Mouse (Mus musculus) heart, postnatal 0 days (tissue): Measurements from ENCODE around the gene Tmem266. TPM values are rescaled to one million over a fixed set of nuclear protein-coding genes. Genes with fewer than 3 reads are reported as not detected.
A peak's percentile ranks its signal among the peaks of the same experiment; 100 is the strongest.

Experiments used
- ATAC-seq: fragments of 200-750 bp; cut with Nextera tagmentation; 2 replicates; pipeline ENCODE4 v1.8.0; 2017; ENCODE audit warnings: low read depth, moderate number of reproducible peaks, moderate library complexity; ENCODE audit not compliant: insufficient read depth
- DNase-seq: peaks from one replicate; pipeline ENCODE4 v3.0.0-alpha.2; 2016; ENCODE audit warnings: low spot score
- H3K27ac ChIP-seq: fragments of 300-500 bp; sonication (generic); 2 replicates; pipeline ENCODE4 v1.5.1; 2014; ENCODE audit warnings: low read depth, mild to moderate bottlenecking
- H3K27me3 ChIP-seq: fragments of 300-500 bp; sonication (generic); 2 replicates; pipeline ENCODE4 v1.6.1; 2014; ENCODE audit warnings: low read length, mixed read lengths; ENCODE audit not compliant: control insufficient read depth, insufficient read depth
- H3K36me3 ChIP-seq: fragments of 300-500 bp; sonication (generic); replicated peaks from 2 replicates; pipeline ENCODE4 v1.6.1; 2014; ENCODE audit warnings: low read length, mixed read lengths; ENCODE audit not compliant: control insufficient read depth, insufficient read depth
- H3K4me1 ChIP-seq: fragments of 300-500 bp; sonication (generic); 2 replicates; pipeline ENCODE4 v1.6.1; 2014; ENCODE audit warnings: antibody characterized with exemption; ENCODE audit not compliant: control insufficient read depth, insufficient read depth
- H3K4me2 ChIP-seq: fragments of 300-500 bp; sonication (generic); 2 replicates; pipeline ENCODE4 v1.6.1; 2014; ENCODE audit warnings: low read depth, mild to moderate bottlenecking, low read length, moderate library complexity
- H3K4me3 ChIP-seq: fragments of 300-500 bp; sonication (generic); 2 replicates; pipeline ENCODE4 v1.5.1; 2014; ENCODE audit warnings: low read depth, low read length
- H3K9ac ChIP-seq: fragments of 300-500 bp; sonication (generic); replicated peaks from 2 replicates; pipeline ENCODE4 v1.6.1; 2014; ENCODE audit warnings: low read depth, low read length, mixed read lengths
- H3K9me3 ChIP-seq: fragments of 300-500 bp; sonication (generic); replicated peaks from 2 replicates; pipeline ENCODE4 v1.6.1; 2016; ENCODE audit warnings: low read length; ENCODE audit not compliant: control insufficient read depth
- CTCF ChIP-seq: IDR thresholded peaks from 2 replicates; pipeline ENCODE4 v1.5.1; 2016; ENCODE audit warnings: antibody characterized with exemption, control low read depth, low read depth
- EP300 ChIP-seq: IDR thresholded peaks from 2 replicates; pipeline ENCODE4 v1.6.1; 2016; ENCODE audit warnings: antibody characterized with exemption, low read depth
- WGBS: fragments of 180-500 bp; shearing (Covaris S2); extraction: QIAGEN DNeasy Blood & Tissue Kit; methylation state at CpG from one replicate; pipeline ENCODE4 v1.1.7; 2014; 5-methylcytosine and 5-hydroxymethylcytosine counted together
- polyA plus RNA-seq: library from polyadenylated mRNA; unstranded; fragments of >200 nt; fragmentation: Nextera tagmentation; extraction: Ambion mirVana; gene quantifications from 2 replicates; pipeline ENCODE4 v1.2.1, GENCODE M21; 2015
- total RNA-seq: library from RNA; depleted of rRNA; stranded (reverse); fragments of >200 nt; gene quantifications from 2 replicates; pipeline ENCODE4 v1.2.3, GENCODE M21; 2014; ENCODE audit warnings: low replicate concordance

Tmem266 gene
- total and polyA plus RNA-seq, 2 experiments from 2014 or later = 0.11 to 2.1 TPM

DNA sequence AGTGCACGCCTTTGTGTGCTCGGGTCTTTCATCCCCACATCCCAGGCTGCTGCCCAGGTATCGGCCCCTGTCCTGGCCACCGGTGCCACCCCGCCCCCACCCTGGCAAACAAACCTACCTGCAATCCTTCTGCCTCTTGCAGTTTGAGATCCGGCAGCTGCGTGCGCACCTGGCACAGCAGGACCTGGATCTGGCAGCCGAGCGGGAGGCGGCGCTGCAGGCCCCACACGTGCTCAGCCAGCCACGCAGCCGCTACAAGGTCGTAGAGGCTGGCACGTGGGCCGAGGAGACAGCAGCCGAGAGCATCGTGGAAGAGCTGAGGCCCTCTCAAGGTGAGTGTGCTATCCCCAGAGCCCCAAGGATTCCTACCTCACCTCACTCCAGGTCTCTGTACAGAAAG, 103.4 kb downstream of the Tmem266 start:
- no peak for TF ChIP-seq CTCF
- TF ChIP-seq EP300 = no peak
- Histone ChIP-seq H3K4me3 (no peak overlapping the region), H3K27ac (no peak overlapping the region), H3K4me1 (no peaks in the 10 kb centered on the region), H3K9ac (no peak overlapping the region), H3K27me3 (peaks cover 12% of the 10 kb centered on the region; the same call in 1 of the 2 replicates), H3K9me3 (no peaks in the 10 kb centered on the region), H3K36me3 (no peaks in the 10 kb centered on the region), H3K4me2 (no peak overlapping the region; the same call in 1 of the 2 replicates)
- 14% methylated on average over 20 of the region's 20 CpGs for WGBS
- peak; percentile 17 for DNase-seq
- ATAC-seq = no peak

DNA sequence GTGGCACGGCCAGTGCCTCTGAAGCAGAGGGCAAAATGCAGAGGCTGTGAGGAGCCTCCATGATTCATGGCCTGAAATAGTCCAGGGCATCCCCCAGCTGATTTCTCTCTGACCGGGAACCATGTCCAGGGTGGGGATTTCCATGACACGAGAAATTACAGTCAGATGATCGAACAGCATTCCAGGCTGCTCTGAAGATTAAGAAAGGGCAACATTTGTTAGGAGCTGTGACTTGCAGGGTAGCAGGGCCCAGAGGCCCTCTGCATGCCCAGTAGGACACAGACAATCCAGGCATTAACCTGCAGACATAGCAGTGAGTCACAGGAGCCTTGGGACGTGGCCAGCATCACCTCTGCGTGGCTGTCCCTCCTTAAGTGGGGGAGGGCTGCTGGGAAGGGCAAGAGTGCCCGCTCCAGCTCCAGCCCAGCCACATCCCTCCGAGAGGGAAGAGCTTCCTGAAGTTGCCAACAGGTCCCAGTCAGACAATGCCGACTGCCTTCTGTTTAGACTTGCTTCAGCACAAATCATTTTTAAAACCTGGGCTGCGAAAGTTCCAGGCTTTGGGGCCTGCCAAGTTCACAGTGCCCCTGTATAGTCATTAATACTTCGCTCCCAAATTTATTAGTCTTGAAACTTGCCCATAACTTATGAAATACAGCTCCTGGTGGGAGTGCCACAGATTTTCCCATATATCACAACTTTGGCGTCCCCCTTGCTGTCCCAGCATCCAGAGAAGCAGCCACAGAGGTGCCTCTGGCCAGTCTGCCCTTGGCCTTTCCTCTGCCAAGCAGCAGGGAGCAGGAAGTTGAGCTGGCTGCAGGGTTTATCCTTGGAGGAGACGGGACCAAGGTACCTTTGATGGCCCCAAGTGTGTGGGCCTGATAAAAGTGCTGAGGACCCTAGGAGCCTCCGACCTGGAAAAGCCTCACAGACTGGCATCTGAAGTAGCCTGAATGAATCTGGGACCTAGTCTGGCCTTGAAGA, 105.9 kb downstream of the Tmem266 start:
- Histone ChIP-seq H3K27ac (no peak overlapping the region), H3K27me3 (peaks cover 12% of the 10 kb centered on the region; the same call in 1 of the 2 replicates), H3K4me3 (no peak overlapping the region), H3K4me1 (no peaks in the 10 kb centered on the region), H3K4me2 (no peak overlapping the region), H3K9ac (no peak overlapping the region), H3K9me3 (no peaks in the 10 kb centered on the region), H3K36me3 (no peaks in the 10 kb centered on the region)
- DNase-seq = no peak
- TF ChIP-seq EP300 (no peak), CTCF (no peak)
- 55% methylated on average over 14 of the region's 14 CpGs for WGBS
- no peak for ATAC-seq

DNA sequence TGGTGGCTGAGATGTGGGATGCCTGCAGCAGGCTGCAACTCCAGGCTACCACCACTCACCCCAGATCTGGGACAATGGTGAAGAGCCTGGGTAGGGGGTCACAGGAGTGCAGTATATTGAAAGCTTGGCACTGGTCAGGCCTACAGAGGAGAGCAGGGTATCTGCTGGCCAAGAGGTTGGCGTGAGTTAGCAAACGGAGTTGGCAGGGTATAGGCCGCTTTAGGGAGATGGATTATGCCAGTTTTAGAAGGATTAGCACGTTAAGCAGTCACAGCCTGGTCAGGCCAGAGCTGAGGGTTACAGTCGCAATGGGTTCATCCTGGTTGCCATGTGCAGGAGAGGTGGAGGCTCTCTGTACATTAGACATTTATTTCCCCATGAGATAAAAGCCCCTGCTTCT, 107.2 kb downstream of the Tmem266 start:
- no peak for DNase-seq
- Histone ChIP-seq H3K36me3 (no peaks in the 10 kb centered on the region), H3K4me2 (no peak overlapping the region), H3K9ac (no peak overlapping the region), H3K27me3 (peaks cover 12% of the 10 kb centered on the region; the same call in 1 of the 2 replicates), H3K4me3 (no peak overlapping the region), H3K9me3 (no peaks in the 10 kb centered on the region), H3K4me1 (no peaks in the 10 kb centered on the region), H3K27ac (no peak overlapping the region)
- WGBS = 79% methylated on average over 5 of the region's 5 CpGs
- ATAC-seq = no peak
- TF ChIP-seq CTCF = no peak

DNA sequence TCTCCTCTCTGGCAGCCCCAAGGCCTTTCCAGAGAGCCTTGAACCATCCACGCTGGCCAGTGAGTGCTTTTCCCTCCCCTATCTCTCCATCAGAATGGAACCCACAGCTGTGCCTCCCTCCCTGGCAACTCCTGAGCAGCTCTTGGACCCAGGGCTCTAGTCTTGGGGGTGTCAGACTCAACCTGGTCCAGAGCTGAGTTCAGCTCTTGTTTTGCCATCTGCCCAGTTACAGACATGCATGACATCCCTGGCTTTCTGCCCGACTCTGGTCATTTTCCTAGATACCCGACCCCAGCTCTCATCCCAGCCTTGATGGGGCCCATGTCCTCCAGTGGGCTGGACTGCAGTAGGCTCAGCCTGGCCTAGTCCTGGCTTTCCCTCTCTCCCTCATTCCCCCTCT, 111.7 kb downstream of the Tmem266 start:
- no peak overlapping the region for H3K4me3 ChIP-seq

DNA sequence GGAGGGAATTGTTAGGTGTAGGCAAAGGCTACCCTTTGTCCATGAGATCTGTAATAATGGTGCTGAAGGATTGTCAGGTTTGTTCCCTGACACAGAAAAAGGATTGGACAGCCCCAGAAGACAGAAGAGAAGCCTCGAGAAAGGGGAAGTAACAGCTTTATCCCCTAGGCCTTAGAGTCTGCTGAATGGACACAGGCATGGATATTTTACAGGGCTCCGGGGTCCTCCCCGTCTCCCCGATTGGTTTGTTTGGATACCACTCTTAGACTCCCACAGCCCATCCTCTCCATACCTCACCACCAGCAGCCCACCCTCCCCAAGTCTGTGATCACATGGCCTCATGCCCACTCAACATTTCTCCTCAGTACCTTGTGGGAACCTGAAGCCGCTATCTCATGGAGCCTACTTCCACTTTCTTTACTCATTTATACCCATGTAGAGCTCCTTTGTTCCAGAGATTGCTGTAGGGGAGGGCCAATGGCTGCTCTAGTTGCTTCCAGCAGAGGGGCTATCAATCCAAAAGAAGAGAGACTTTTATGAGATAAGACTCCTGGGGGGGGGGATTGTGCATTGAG, 112.6 kb downstream of the Tmem266 start:
- ATAC-seq (no peak), DNase-seq (no peak)
- Histone ChIP-seq H3K4me3 (no peak overlapping the region), H3K36me3 (no peaks in the 10 kb centered on the region), H3K27me3 (no peaks in the 10 kb centered on the region), H3K4me1 (no peaks in the 10 kb centered on the region), H3K27ac (no peak overlapping the region), H3K4me2 (no peak overlapping the region), H3K9me3 (no peaks in the 10 kb centered on the region), H3K9ac (no peak overlapping the region)
- TF ChIP-seq EP300 = no peak
- no peak for TF ChIP-seq CTCF
- 76% methylated on average over 5 of the region's 5 CpGs for WGBS

More for the DNA sequence above, 111.7 kb downstream of the Tmem266 start:
- WGBS = 33% methylated on average over 3 of the region's 3 CpGs
- DNase-seq (no peak), ATAC-seq (no peak)
- Histone ChIP-seq H3K4me1 (no peaks in the 10 kb centered on the region), H3K9ac (no peak overlapping the region), H3K9me3 (no peaks in the 10 kb centered on the region), H3K36me3 (no peaks in the 10 kb centered on the region), H3K27ac (no peak overlapping the region), H3K27me3 (no peaks in the 10 kb centered on the region), H3K4me2 (no peak overlapping the region)
- TF ChIP-seq EP300 (no peak), CTCF (no peak)
